Mouse (Mus musculus): Measurements from ENCODE around the gene Mamdc4.

DNA sequence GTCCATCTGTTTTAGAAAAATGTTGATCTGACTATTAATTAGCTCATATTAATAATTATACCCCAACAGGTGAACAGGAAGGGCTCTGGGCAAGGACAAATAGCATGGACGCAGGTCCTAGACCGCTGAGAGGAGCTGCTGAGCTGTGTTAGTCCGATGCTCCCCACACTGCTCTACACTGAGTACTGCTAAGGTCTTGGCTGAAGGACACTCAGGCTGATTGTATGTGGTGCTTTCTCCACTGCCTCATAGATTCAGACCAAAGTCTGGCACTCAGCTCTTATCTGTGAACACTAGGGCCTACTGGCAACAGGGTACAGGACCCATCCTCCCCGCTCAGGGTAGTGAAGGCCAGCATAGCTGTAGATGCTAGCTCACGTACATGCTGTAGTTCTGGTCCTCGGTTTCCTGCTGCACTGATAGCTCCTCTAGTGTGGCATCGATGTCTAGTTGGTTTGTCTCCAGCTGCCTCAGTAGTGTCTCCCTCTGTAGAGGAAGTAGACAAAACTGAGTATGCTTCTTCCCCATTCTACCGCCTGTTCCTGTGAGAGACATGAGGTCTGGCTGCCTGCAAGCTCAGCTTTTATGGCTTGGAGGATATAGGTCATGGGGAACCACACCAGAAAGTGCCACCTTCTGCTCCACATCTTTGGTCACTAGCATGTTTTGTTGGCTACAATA lies 13.7 kb upstream of the Mamdc4 start:
- TF ChIP-seq POLR2A (IDR thresholded peaks at IDR 0.05; ENCODE audit: borderline replicate concordance, control insufficient read depth, low read depth, low read length): no peak
- TF ChIP-seq CTCF (IDR thresholded peaks at IDR 0.05; ENCODE audit: control insufficient read depth, insufficient read depth, low read length): no peak
